Mouse (Mus musculus) mouse trophoblast stem cell (cell line): ENCODE results near the gene Ubn1.

Source experiments
- in situ Hi-C, 2 experiments: fragments of 300-500 bp; cut with MseI, MboI; formaldehyde crosslinking; loops; 2 replicates in 1 of 2; 3 replicates in 1 of 2; pipeline ENCODE4 v1.15.1; 2025

Gene Ubn1

GRCm38 (mm10) chr16:5049774-5050234 is at the start of gene Ubn1, which contains the start of gene Glyr1:
Gene Ubn1, plus strand, starts transcription at chr16:5050057.
Gene Glyr1, minus strand, starts transcription at chr16:5049863.
- in situ Hi-C loops, result no loop called here

GRCm38 (mm10) chr16:5000611-5001010 is 49.2 kb upstream of the Ubn1 start:
- in situ Hi-C loops, result no loop called here

GRCm38 (mm10) chr16:5007067-5007466 is 42.8 kb upstream of the Ubn1 start, which contains the start of gene Smim22:
Gene Smim22, plus strand, starts transcription at chr16:5007288.
- in situ Hi-C loops, result no loop called here

- in situ Hi-C loops, result no loop called here
Measured at GRCm38 (mm10) chr16:5007492-5007891, 42.4 kb upstream of the Ubn1 start.

GRCm38 (mm10) chr16:5008076-5008475 is 41.8 kb upstream of the Ubn1 start:
- in situ Hi-C loops, result no loop called here

GRCm38 (mm10) chr16:5010371-5010935 is 39.4 kb upstream of the Ubn1 start:
- in situ Hi-C loops, result no loop called here

- in situ Hi-C loops, result no loop called here
Measured at GRCm38 (mm10) chr16:5011285-5011684, 38.6 kb upstream of the Ubn1 start.

GRCm38 (mm10) chr16:5012036-5013005 is 37.5 kb upstream of the Ubn1 start:
- in situ Hi-C loops, result no loop called here

GRCm38 (mm10) chr16:5013054-5013838 is 36.6 kb upstream of the Ubn1 start, which contains the start of gene Rogdi:
Gene Rogdi, minus strand, starts transcription at chr16:5013553.
- in situ Hi-C loops, result no loop called here

GRCm38 (mm10) chr16:5014578-5014977 is 35.3 kb upstream of the Ubn1 start:
- in situ Hi-C loops, result no loop called here

- in situ Hi-C loops, result no loop called here
Measured at GRCm38 (mm10) chr16:5024021-5024420, 25.8 kb upstream of the Ubn1 start.

- in situ Hi-C loops, result no loop called here
Measured at GRCm38 (mm10) chr16:5029847-5030246, 20.0 kb upstream of the Ubn1 start.

- in situ Hi-C loops, result no loop called here
Measured at GRCm38 (mm10) chr16:5035591-5035990, 14.3 kb upstream of the Ubn1 start.

- in situ Hi-C loops, result no loop called here
Measured at GRCm38 (mm10) chr16:5036649-5037234, 13.1 kb upstream of the Ubn1 start.

GRCm38 (mm10) chr16:5045322-5045721 is 4.5 kb upstream of the Ubn1 start:
- in situ Hi-C loops, result no loop called here

GRCm38 (mm10) chr16:5049182-5049773 is 579 bp upstream of the Ubn1 start:
- in situ Hi-C loops, result no loop called here

- in situ Hi-C loops, result no loop called here
Measured at GRCm38 (mm10) chr16:5050251-5051110, 624 bp downstream of the Ubn1 start.

GRCm38 (mm10) chr16:5058114-5058513 is 8.3 kb downstream of the Ubn1 start:
- in situ Hi-C loops, result no loop called here

GRCm38 (mm10) chr16:5063472-5063871 is 13.6 kb downstream of the Ubn1 start:
- in situ Hi-C loops, result no loop called here

GRCm38 (mm10) chr16:5070321-5070720 is 20.5 kb downstream of the Ubn1 start:
- in situ Hi-C loops, result no loop called here
